Mouse (Mus musculus): ENCODE data around the gene Bbs10.

Gene Bbs10

GRCm38 (mm10) chr10:111320579-111320978 lies 22.1 kb downstream of the Bbs10 start:
- DNase-seq (ENCODE audit: low spot score): no peak

- DNase-seq (ENCODE audit: low spot score): no peak
Observed at GRCm38 (mm10) chr10:111327957-111328356, 29.5 kb downstream of the Bbs10 start.

GRCm38 (mm10) chr10:111329326-111329725 lies 30.8 kb downstream of the Bbs10 start:
- DNase-seq (ENCODE audit: low spot score): no peak

- DNase-seq (ENCODE audit: low spot score): no peak
Observed at GRCm38 (mm10) chr10:111334902-111335301, 36.4 kb downstream of the Bbs10 start.

DNA sequence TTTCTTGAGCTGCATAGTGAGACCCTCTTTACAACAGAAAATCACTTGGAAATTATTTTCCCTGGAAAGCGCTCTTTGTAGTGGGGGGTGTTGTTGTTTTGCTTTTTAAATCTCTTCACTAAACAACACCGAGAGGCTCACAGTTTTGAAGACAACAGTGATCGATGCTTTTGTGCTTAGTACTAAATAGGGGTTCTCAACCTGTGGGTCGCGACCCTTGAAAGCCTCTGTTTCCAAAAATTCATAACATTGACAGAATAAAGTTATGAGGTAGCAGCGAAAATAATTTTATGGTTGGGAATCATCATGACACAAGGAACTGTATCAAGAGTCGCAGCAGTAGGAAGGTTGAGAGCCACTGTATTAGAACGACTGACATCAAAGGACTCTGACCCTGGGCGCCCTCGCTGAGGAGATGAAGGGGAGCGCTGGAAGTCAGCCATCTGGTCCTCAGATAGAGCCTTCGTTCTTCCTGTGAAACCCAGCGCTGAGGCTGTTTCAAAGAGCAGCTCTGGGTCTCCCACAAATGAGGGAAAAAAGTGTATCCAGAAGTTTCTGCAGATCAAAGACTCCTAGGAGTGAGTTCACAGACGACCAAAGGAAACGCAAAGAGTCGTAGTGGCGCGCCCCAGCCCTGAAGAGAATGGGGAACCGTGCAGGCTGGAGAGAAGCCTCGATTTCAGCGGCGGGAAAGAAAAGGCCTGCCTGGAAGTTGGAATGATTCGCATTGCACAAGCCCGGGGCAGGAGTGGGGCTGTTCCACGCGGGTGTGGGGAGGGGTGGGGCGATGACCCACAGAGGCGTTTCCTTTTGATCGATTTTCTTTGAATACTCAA lies 37.3 kb downstream of the Bbs10 start:
- no peak for DNase-seq (ENCODE audit: low spot score)

DNA sequence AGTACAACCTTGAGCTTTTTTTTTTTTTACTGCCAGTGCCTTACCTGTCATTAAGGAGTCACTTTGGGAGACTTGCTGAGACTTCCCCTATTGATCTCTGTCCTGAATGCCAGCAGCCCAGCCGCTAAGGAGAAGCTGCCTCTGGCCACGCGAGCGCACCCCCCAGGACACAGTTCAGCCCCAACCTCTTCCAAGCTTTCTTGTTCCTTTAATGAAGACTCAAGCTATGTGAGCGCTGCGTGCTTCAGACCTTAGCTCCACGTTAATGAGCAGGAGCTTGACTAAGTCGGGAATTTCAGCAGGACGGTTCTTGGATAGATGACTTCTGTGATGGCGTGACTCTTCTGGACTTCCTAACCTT lies 37.9 kb downstream of the Bbs10 start:
- no peak for DNase-seq (ENCODE audit: low spot score)

DNA sequence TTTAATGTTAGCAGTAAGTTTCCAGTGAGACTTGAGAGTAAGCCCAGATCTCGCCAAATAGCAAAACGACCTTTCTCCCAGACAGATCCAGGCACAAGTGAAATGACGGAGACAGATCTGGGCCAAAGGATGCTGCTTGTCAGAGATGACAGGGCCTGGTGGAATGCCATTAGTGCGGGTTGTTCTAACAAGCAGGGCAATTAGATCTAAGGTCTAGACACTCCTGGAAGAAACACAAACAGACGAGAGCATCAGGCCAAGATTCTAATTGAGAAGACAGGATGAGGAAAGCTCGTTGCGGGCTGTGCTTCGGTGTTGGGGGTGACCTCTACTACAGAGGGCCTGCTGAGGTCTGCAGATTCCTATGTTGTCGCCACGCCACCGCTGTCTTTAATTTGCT lies 40.8 kb downstream of the Bbs10 start:
- no peak for DNase-seq (ENCODE audit: low spot score)

DNA sequence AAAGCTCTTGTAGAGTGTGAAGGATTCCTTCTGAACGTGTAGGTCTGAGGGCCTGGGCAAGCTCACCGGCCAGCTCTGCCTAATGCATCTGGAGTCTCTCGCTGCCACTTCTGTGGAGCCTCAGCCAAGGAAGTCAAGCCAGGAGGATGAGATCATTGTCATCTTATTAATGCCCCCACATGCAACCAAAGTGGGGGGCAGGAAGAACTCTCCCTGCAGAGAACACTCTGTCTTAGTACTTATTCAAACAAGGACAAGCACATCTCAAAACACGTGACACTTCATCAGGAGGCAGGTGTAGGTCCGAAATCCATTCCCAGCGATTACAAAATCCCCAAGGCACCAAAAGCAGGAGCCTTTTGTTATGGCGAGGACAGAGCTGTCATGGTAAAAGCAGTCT lies 43.3 kb downstream of the Bbs10 start:
- no peak for DNase-seq (ENCODE audit: low spot score)

- no peak for DNase-seq (ENCODE audit: low spot score)
Observed at GRCm38 (mm10) chr10:111343555-111343954, 45.1 kb downstream of the Bbs10 start.

DNA sequence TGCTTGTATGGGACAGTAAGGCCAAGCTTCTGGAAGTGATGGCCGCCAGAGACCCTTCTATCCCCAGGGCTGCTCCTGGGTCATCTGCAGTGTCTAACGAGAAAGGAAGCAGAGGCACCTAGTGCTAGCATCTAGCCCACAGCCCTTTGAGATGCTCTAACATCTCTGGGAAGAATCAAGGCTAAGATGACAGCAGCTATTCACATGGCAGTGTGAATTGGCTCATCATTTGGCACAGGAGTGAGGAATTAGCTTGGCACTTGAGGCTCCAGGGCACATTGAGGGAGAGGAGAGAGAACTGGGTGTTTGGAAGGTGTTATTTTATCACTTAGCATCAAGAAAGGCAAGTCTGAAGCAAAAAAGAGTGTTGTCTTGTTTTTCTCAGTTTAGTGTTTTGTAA lies 49.8 kb downstream of the Bbs10 start:
- no peak for DNase-seq (ENCODE audit: low spot score)

All from urinary bladder, postnatal 10 days (tissue).